Mouse (Mus musculus) ES-E14 (cell line): ENCODE measurements around the gene Aebp1. TPM values are rescaled to one million over a fixed set of nuclear protein-coding genes. Genes with fewer than 3 reads are reported as not detected.

Source experiments
- DNase-seq: peaks from one replicate; pipeline ENCODE4 v3.0.0-alpha.2; 2013; ENCODE audit warnings: low read depth, low spot score
- H3K27ac ChIP-seq: 2 replicates; pipeline ENCODE4 v1.5.1; 2012; ENCODE audit warnings: low read depth, mild to moderate bottlenecking, low read length, moderate library complexity, mixed read lengths; ENCODE audit not compliant: poor library complexity, insufficient read depth, severe bottlenecking
- H3K36me3 ChIP-seq: 2 replicates; pipeline ENCODE4 v1.6.1; 2012; ENCODE audit warnings: mild to moderate bottlenecking, low read length, moderate library complexity, mixed read lengths; ENCODE audit not compliant: control insufficient read depth, poor library complexity, insufficient read depth, severe bottlenecking
- H3K4me1 ChIP-seq, 2 experiments: fragments of 150-350 bp in 1 of 2; sonication (generic) in 1 of 2; 2 replicates each; pipeline ENCODE4 v1.6.1; 2012; ENCODE audit warnings: low read length in 2 of 2, mild to moderate bottlenecking in 1 of 2, mixed read lengths in 1 of 2; ENCODE audit not compliant: control insufficient read depth in 2 of 2, insufficient read depth in 2 of 2, poor library complexity in 1 of 2
- H3K4me3 ChIP-seq, 2 experiments: fragments of 150-350 bp in 1 of 2; sonication (generic) in 1 of 2; 2 replicates each; pipeline ENCODE4 v1.5.1; 2012; ENCODE audit warnings: low read length in 2 of 2, low read depth in 1 of 2, mild to moderate bottlenecking in 1 of 2, mixed read lengths in 1 of 2; ENCODE audit not compliant: insufficient read depth in 1 of 2, poor library complexity in 1 of 2, severe bottlenecking in 1 of 2
- H3K9ac ChIP-seq: 2 replicates; pipeline ENCODE4 v1.6.1; 2012; ENCODE audit warnings: low read depth, mild to moderate bottlenecking, low read length, mixed read lengths; ENCODE audit not compliant: poor library complexity, insufficient read depth, severe bottlenecking
- H3K9me3 ChIP-seq: fragments of 150-350 bp; sonication (generic); 2 replicates; pipeline ENCODE4 v1.6.1; 2012; ENCODE audit warnings: low read depth, mild to moderate bottlenecking, low read length; ENCODE audit not compliant: control insufficient read depth, insufficient read depth
- CHD2 ChIP-seq: IDR thresholded peaks from 2 replicates; pipeline ENCODE4 v1.6.1; 2014; ENCODE audit warnings: mild to moderate bottlenecking, low read depth, low read length, inconsistent platforms
- HCFC1 ChIP-seq: IDR thresholded peaks from 2 replicates; pipeline ENCODE4 v1.6.1; 2012; ENCODE audit warnings: low read length, inconsistent platforms, borderline replicate concordance; ENCODE audit not compliant: insufficient read depth
- MAFK ChIP-seq: IDR thresholded peaks from 2 replicates; pipeline ENCODE4 v1.6.1; 2014; ENCODE audit warnings: mild to moderate bottlenecking, low read depth, low read length, inconsistent platforms; ENCODE audit not compliant: insufficient read depth
- ZC3H11A ChIP-seq: IDR thresholded peaks from 2 replicates; pipeline ENCODE4 v1.6.1; 2012; ENCODE audit warnings: low read depth, mild to moderate bottlenecking, inconsistent platforms, low read length, borderline replicate concordance
- ZNF384 ChIP-seq: IDR thresholded peaks from 2 replicates; pipeline ENCODE4 v1.6.1; 2012; ENCODE audit warnings: low read depth, low read length, inconsistent platforms
- in situ Hi-C, 2 experiments: fragments of 600-800 bp; cut with MboI; formaldehyde crosslinking; loops; one replicate each; pipeline ENCODE4 v1.15.1; 2025; ENCODE audit warnings: low sequenced_read_pairs in 2 of 2, inconsistent platforms in 1 of 2; ENCODE audit not compliant: unreplicated experiment in 2 of 2
- total RNA-seq: library from RNA; depleted of rRNA; stranded (reverse); fragments of 300-350 nt; gene quantifications from 2 replicates; pipeline ENCODE4 v1.2.3, GENCODE M21; 2012

Aebp1 gene
- total RNA-seq, 1 experiment, result 14.5 TPM

DNA sequence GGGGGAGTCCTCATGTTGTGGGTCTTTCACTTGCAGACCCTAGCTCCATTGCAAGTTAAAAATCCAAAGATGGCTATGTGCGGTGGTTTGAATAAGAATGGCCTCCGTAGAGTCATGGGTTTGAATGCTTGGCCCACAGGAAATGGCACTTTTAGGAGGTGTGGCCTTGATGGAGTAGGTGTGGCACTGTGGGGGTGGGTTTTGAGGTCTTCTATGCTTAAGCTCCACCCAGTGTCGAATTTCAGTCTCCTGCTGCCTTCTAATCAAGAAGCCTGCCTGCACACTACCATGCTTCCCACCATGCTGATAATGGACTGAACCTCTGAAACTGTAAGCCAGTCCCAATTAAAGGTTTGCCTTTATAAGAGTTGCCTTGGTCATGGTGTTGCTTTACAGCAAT lies 18.6 kb upstream of the Aebp1 start:
- no peak overlapping the region for H3K9ac ChIP-seq
- no peak for DNase-seq
- in situ Hi-C loops, result no loop called here
- no peak overlapping the region for H3K4me3 ChIP-seq
- no peak overlapping the region for H3K27ac ChIP-seq
- no peaks in the 10 kb centered on the region for H3K36me3 ChIP-seq
- TF ChIP-seq MAFK (no peak), ZC3H11A (no peak), ZNF384 (no peak), HCFC1 (no peak), CHD2 (no peak)
- H3K4me1 ChIP-seq, result peaks cover 0 to 2% of the 10 kb centered on the region in 2 experiments; a peak in 1 of 4 replicates
- peaks cover 4% of the 10 kb centered on the region for H3K9me3 ChIP-seq

DNA sequence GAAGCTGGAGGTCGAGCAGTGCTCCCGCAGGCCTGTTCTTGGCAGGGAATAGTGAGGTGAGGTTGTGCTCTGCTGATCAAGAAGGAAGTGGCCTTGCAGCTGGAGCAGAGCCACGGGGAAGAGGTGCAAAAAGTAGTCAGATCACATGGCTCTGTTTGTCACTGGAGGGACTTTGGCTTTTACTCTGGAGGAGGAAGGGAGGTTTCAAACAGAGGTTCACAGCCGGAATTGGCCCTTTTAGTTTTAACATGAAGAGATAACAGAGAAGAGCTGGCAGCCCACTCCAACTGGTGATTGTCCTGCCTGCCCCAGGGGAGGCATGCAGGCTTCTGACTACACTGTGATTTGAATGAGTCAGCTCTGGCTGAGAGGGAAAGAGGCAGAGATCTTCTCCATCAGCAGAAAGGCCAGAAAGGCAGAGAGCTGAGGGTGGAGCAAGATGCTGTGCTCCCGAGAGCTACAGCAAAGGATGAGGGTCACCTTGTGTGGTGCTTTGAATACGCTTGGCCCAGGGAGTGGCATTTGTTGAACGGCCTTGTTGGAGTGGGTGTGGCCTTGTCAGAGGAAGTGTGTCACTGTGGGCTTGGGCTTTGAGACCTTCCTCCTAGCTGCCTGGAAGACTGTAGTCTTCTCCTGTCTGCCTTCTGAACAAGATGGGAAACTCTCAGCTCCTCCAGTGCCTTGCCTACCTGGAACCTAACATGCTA lies 15.0 kb upstream of the Aebp1 start:
- Histone ChIP-seq H3K9ac (no peak overlapping the region), H3K9me3 (peaks cover under 1% of the 10 kb centered on the region; the same call in 1 of the 2 replicates), H3K36me3 (no peaks in the 10 kb centered on the region), H3K27ac (no peak overlapping the region), H3K4me1 (peaks cover 0 to 6% of the 10 kb centered on the region in 2 experiments; a peak in 2 of 4 replicates), H3K4me3 (no peak overlapping the region)
- no peak for TF ChIP-seq ZNF384
- TF ChIP-seq CHD2, result no peak
- no peak for DNase-seq
- in situ Hi-C loops, result no loop called here

DNA sequence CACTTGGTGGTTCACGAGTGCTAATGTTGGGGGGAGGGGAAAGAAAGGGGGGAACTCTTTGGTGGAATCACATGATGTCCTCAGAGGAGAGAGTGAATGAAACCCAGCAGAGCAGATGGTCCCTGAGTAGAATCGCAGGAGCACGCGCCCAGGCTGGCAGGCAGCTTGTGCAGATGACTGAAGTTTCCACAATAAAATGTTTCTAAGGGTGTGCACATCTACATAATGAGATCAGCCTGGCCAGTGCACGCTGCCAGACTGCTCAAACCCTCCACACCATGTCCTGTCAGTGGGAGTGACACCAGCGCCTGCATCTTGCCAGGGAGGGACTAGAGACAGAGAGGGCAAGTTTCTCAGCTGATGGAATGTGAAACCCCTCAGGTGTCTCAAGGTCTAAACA lies 13.0 kb upstream of the Aebp1 start:
- Histone ChIP-seq H3K4me1 (peaks cover 0 to 6% of the 10 kb centered on the region in 2 experiments; a peak in 2 of 4 replicates), H3K4me3 (no peak overlapping the region), H3K9ac (no peak overlapping the region), H3K36me3 (no peaks in the 10 kb centered on the region), H3K9me3 (no peaks in the 10 kb centered on the region), H3K27ac (no peak overlapping the region)
- no peak for DNase-seq
- TF ChIP-seq MAFK, result no peak
- no peak for TF ChIP-seq HCFC1
- TF ChIP-seq ZC3H11A, result no peak
- no peak for TF ChIP-seq ZNF384
- no peak for TF ChIP-seq CHD2
- in situ Hi-C loops, result no loop called here

DNA sequence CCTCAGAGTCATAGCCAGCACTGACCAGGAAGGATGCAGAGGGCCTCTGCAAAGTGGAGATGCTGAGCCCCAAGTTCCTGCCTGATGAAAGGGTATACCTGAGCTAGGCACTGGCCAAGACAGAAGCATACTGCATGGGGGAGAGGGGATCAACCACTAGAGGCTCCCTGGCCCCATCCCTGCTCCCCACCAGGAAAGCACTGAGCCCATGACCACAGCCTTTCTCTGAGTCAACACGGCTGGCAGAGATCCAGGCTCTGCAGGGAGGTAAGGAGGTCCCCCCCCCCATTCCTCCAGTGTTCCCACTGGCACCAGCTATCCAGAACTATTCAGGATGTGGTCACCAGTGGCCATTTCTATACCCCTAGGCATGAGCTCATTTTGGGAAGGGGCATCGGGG lies 12.4 kb upstream of the Aebp1 start:
- in situ Hi-C loops, result no loop called here
- H3K9ac ChIP-seq, result no peak overlapping the region
- peaks cover 0 to 6% of the 10 kb centered on the region in 2 experiments; a peak in 2 of 4 replicates for H3K4me1 ChIP-seq
- H3K27ac ChIP-seq, result no peak overlapping the region
- no peaks in the 10 kb centered on the region for H3K9me3 ChIP-seq
- TF ChIP-seq MAFK, result no peak
- no peak for TF ChIP-seq CHD2
- TF ChIP-seq ZC3H11A, result no peak
- TF ChIP-seq ZNF384, result no peak
- no peak for TF ChIP-seq HCFC1
- H3K36me3 ChIP-seq, result no peaks in the 10 kb centered on the region
- no peak overlapping the region for H3K4me3 ChIP-seq
- DNase-seq, result no peak

DNA sequence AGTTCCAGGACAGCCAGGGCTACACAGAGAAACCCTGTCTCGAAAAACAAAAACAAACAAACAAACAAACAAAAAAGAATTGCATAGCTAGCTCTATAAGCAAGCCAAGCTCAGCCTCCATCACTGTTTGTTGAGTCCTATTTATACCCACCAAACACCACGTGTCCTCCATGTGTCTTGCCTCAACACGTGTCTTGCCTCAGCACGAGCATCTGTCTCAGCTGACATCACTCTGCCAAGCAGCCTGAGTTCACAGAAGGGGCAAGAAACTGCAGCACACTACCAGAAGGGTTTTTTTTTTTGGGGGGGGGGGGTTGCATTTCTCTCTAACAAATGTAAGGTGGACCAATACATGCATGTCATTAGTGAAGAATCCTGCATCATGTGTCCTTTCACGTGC lies 11.3 kb upstream of the Aebp1 start:
- Histone ChIP-seq H3K4me1 (peaks cover 0 to 6% of the 10 kb centered on the region in 2 experiments; a peak in 2 of 4 replicates), H3K36me3 (no peaks in the 10 kb centered on the region), H3K9me3 (no peaks in the 10 kb centered on the region), H3K9ac (no peak overlapping the region), H3K4me3 (no peak overlapping the region), H3K27ac (no peak overlapping the region)
- TF ChIP-seq HCFC1 (no peak), ZC3H11A (no peak), CHD2 (no peak), ZNF384 (no peak), MAFK (no peak)
- in situ Hi-C loops, result no loop called here
- no peak for DNase-seq
